Mouse (Mus musculus) left cerebral cortex, postnatal 25 days (tissue): ENCODE data around the gene Gpr183. TPM values are rescaled to one million over a fixed set of nuclear protein-coding genes. Genes with fewer than 3 reads are reported as not detected.

Experiments used
- DNase-seq, 2 experiments: peaks; one replicate each; pipeline ENCODE4 v3.0.0; 2022; ENCODE audit warnings: low spot score in 2 of 2, mixed read lengths in 1 of 2
- intact Hi-C: fragments of 180-260 bp; cut with DNase I; formaldehyde crosslinking; loops from one replicate; pipeline ENCODE4 v1.15.1; 2025
- total RNA-seq, 2 experiments: library from RNA; stranded (reverse); gene quantifications; 2 replicates each; pipeline ENCODE4 v1.2.3; 2021

Gpr183 gene
- total RNA-seq, 2 experiments from 2014 or later, result 0.96 to 1.7 TPM

- DNase-seq, result no peak
- intact Hi-C loops, result no loop called here
Observed at GRCm38 (mm10) chr14:121916311-121917094, 48.5 kb downstream of the Gpr183 start.

- intact Hi-C loops, result no loop called here
- DNase-seq, result no peak
Observed at GRCm38 (mm10) chr14:121915621-121916020, 49.4 kb downstream of the Gpr183 start, which contains the start of gene Gpr18. Gpr18 (minus strand) TSS chr14:121915781.

GRCm38 (mm10) chr14:121915143-121915542, 49.9 kb downstream of the Gpr183 start:
- intact Hi-C loops, result no loop called here
- DNase-seq, result no peak

GRCm38 (mm10) chr14:121912501-121912900, 52.5 kb downstream of the Gpr183 start:
- no peak for DNase-seq
- intact Hi-C loops, result no loop called here

- no peak for DNase-seq
- intact Hi-C loops, result no loop called here
Observed at GRCm38 (mm10) chr14:121909868-121910267, 55.1 kb downstream of the Gpr183 start.

GRCm38 (mm10) chr14:121906992-121907681, 57.9 kb downstream of the Gpr183 start:
- intact Hi-C loops, result no loop called here
- no peak for DNase-seq

- intact Hi-C loops, result no loop called here
- no peak for DNase-seq
Observed at GRCm38 (mm10) chr14:121906341-121906991, 58.5 kb downstream of the Gpr183 start.

GRCm38 (mm10) chr14:121904754-121905153, 60.2 kb downstream of the Gpr183 start:
- DNase-seq, result no peak
- intact Hi-C loops, result no loop called here

GRCm38 (mm10) chr14:121903381-121903876, 61.6 kb downstream of the Gpr183 start:
- no peak for DNase-seq
- intact Hi-C loops, result no loop called here

Other genes starting within 250 kb of the Gpr183 start
- gene Dock9, start 167.4 kb downstream of the Gpr183 start, total RNA-seq, result 10 to 100 TPM; 91.3 to 92.3 TPM
- gene Ubac2, start 86.6 kb downstream of the Gpr183 start, total RNA-seq, result 10 to 100 TPM; 33.7 to 33.8 TPM
- not detected for gene Gpr18, start 49.4 kb downstream of the Gpr183 start, total RNA-seq
- not detected for gene Timm8a2, start 69.5 kb upstream of the Gpr183 start, total RNA-seq
- 100 to 1,000 TPM; 107 to 112 TPM for gene Tm9sf2, start 141.8 kb upstream of the Gpr183 start, total RNA-seq
- 10 to 100 TPM; 21.5 to 23.8 TPM for gene Clybl, start 216.5 kb upstream of the Gpr183 start, total RNA-seq